Mouse (Mus musculus) liver, embryonic 16.5 days (tissue): ENCODE data around the gene Ctnnbl1. TPM values are rescaled to one million over a fixed set of nuclear protein-coding genes. Genes with fewer than 3 reads are reported as not detected.

Experiments used
- ATAC-seq: fragments of 200-750 bp; cut with Nextera tagmentation; 2 replicates; pipeline ENCODE4 v1.8.0; 2017; ENCODE audit warnings: low read depth, mild to moderate bottlenecking, moderate number of reproducible peaks, moderate library complexity
- H3K27ac ChIP-seq: fragments of 300-500 bp; sonication (generic); 2 replicates; pipeline ENCODE4 v1.5.1; 2014; ENCODE audit warnings: mild to moderate bottlenecking, low read length
- H3K27me3 ChIP-seq: fragments of 300-500 bp; sonication (generic); 2 replicates; pipeline ENCODE4 v1.6.1; 2014; ENCODE audit warnings: low read depth, low read length, mixed read lengths; ENCODE audit not compliant: control insufficient read depth, insufficient read depth
- H3K36me3 ChIP-seq: fragments of 300-500 bp; sonication (generic); 2 replicates; pipeline ENCODE4 v1.6.1; 2014; ENCODE audit warnings: mild to moderate bottlenecking; ENCODE audit not compliant: control insufficient read depth, insufficient read depth
- H3K4me1 ChIP-seq: fragments of 300-500 bp; sonication (generic); 2 replicates; pipeline ENCODE4 v1.6.1; 2014; ENCODE audit warnings: low read depth, low read length, mixed read lengths; ENCODE audit not compliant: control insufficient read depth
- H3K4me2 ChIP-seq: fragments of 300-500 bp; sonication (generic); 2 replicates; pipeline ENCODE4 v1.6.1; 2014; ENCODE audit warnings: low read depth, low read length, mixed read lengths
- H3K4me3 ChIP-seq: fragments of 300-500 bp; sonication (generic); 2 replicates; pipeline ENCODE4 v1.5.1; 2014; ENCODE audit warnings: low read depth, mild to moderate bottlenecking, low read length
- H3K9ac ChIP-seq: fragments of 300-500 bp; sonication (generic); 2 replicates; pipeline ENCODE4 v1.6.1; 2014; ENCODE audit warnings: low read depth, low read length
- H3K9me3 ChIP-seq: fragments of 300-500 bp; sonication (generic); replicated peaks from 2 replicates; pipeline ENCODE4 v1.6.1; 2016; ENCODE audit warnings: low read length; ENCODE audit not compliant: control insufficient read depth
- WGBS: fragments of 180-500 bp; shearing (Covaris S2); extraction: QIAGEN DNeasy Blood & Tissue Kit; methylation state at CpG from one replicate; pipeline ENCODE4 v1.1.7; 2014; ENCODE audit not compliant: insufficient replicate concordance; 5-methylcytosine and 5-hydroxymethylcytosine counted together
- polyA plus RNA-seq: library from polyadenylated mRNA; unstranded; fragments of >200 nt; fragmentation: Nextera tagmentation; extraction: Ambion mirVana; gene quantifications from 2 replicates; pipeline ENCODE4 v1.2.1, GENCODE M21; 2015

Gene Ctnnbl1
- polyA plus RNA-seq, 1 experiment from 2014 or later, result 19.8 TPM

- no peaks in the 10 kb centered on the region for H3K27me3 ChIP-seq
- 58% methylated on average over 6 of the region's 6 CpGs for WGBS
- H3K4me2 ChIP-seq, result no peak overlapping the region
- no peaks in the 10 kb centered on the region for H3K36me3 ChIP-seq
- ATAC-seq, result no peak
- no peaks in the 10 kb centered on the region for H3K9me3 ChIP-seq
- H3K4me1 ChIP-seq, result peaks cover 2% of the 10 kb centered on the region; the same call in 1 of the 2 replicates
- no peak overlapping the region for H3K9ac ChIP-seq
- H3K4me3 ChIP-seq, result no peak overlapping the region
- H3K27ac ChIP-seq, result no peak overlapping the region
Measured at GRCm38 (mm10) chr2:157759717-157760116, 22.5 kb downstream of the Ctnnbl1 start.

GRCm38 (mm10) chr2:157762903-157763302, 25.7 kb downstream of the Ctnnbl1 start:
- WGBS, result 68% methylated on average over 4 of the region's 4 CpGs
- H3K27ac ChIP-seq, result no peak overlapping the region
- H3K36me3 ChIP-seq, result no peaks in the 10 kb centered on the region
- H3K27me3 ChIP-seq, result no peaks in the 10 kb centered on the region
- no peak for ATAC-seq
- H3K4me2 ChIP-seq, result no peak overlapping the region
- H3K4me3 ChIP-seq, result no peak overlapping the region
- H3K9ac ChIP-seq, result no peak overlapping the region
- no peaks in the 10 kb centered on the region for H3K9me3 ChIP-seq
- peaks cover 2% of the 10 kb centered on the region; the same call in 1 of the 2 replicates for H3K4me1 ChIP-seq

- H3K4me2 ChIP-seq, result no peak overlapping the region
- 75% methylated on average over 7 of the region's 7 CpGs for WGBS
- H3K27ac ChIP-seq, result no peak overlapping the region
- H3K9ac ChIP-seq, result no peak overlapping the region
- ATAC-seq, result no peak
- no peaks in the 10 kb centered on the region for H3K27me3 ChIP-seq
- peaks cover 2% of the 10 kb centered on the region; the same call in 1 of the 2 replicates for H3K4me1 ChIP-seq
- no peaks in the 10 kb centered on the region for H3K9me3 ChIP-seq
- H3K36me3 ChIP-seq, result no peaks in the 10 kb centered on the region
- H3K4me3 ChIP-seq, result no peak overlapping the region
Measured at GRCm38 (mm10) chr2:157766591-157766990, 29.4 kb downstream of the Ctnnbl1 start.

- ATAC-seq, result no peak
- no peaks in the 10 kb centered on the region for H3K27me3 ChIP-seq
- no peaks in the 10 kb centered on the region for H3K9me3 ChIP-seq
- 51% methylated on average over 10 of the region's 10 CpGs for WGBS
- no peak overlapping the region for H3K27ac ChIP-seq
- peaks cover 2% of the 10 kb centered on the region; the same call in 1 of the 2 replicates for H3K4me1 ChIP-seq
- H3K4me2 ChIP-seq, result no peak overlapping the region
- no peak overlapping the region for H3K4me3 ChIP-seq
- H3K36me3 ChIP-seq, result no peaks in the 10 kb centered on the region
- no peak overlapping the region for H3K9ac ChIP-seq
Measured at GRCm38 (mm10) chr2:157768682-157769429, 31.7 kb downstream of the Ctnnbl1 start.

- WGBS, result 73% methylated on average over 3 of the region's 3 CpGs
- no peaks in the 10 kb centered on the region for H3K27me3 ChIP-seq
- H3K9me3 ChIP-seq, result no peaks in the 10 kb centered on the region
- H3K4me3 ChIP-seq, result no peak overlapping the region
- H3K4me2 ChIP-seq, result no peak overlapping the region
- H3K9ac ChIP-seq, result no peak overlapping the region
- no peaks in the 10 kb centered on the region for H3K36me3 ChIP-seq
- no peak overlapping the region for H3K27ac ChIP-seq
- no peak for ATAC-seq
- H3K4me1 ChIP-seq, result peaks cover 2% of the 10 kb centered on the region; the same call in 1 of the 2 replicates
Measured at GRCm38 (mm10) chr2:157770761-157771160, 33.6 kb downstream of the Ctnnbl1 start.

- Histone ChIP-seq H3K9me3 (no peaks in the 10 kb centered on the region), H3K4me2 (no peak overlapping the region), H3K36me3 (no peaks in the 10 kb centered on the region), H3K4me1 (peaks cover 2% of the 10 kb centered on the region; the same call in 1 of the 2 replicates), H3K27ac (no peak overlapping the region), H3K4me3 (no peak overlapping the region), H3K9ac (no peak overlapping the region), H3K27me3 (no peaks in the 10 kb centered on the region)
- WGBS, result 76% methylated on average over 1 of the region's 1 CpGs
- ATAC-seq, result no peak
Measured at GRCm38 (mm10) chr2:157773661-157774060, 36.5 kb downstream of the Ctnnbl1 start.

- Histone ChIP-seq H3K27me3 (no peaks in the 10 kb centered on the region), H3K9ac (no peak overlapping the region), H3K4me3 (no peak overlapping the region), H3K27ac (no peak overlapping the region), H3K36me3 (no peaks in the 10 kb centered on the region), H3K9me3 (no peaks in the 10 kb centered on the region), H3K4me1 (no peaks in the 10 kb centered on the region), H3K4me2 (no peak overlapping the region)
- 70% methylated on average over 2 of the region's 2 CpGs for WGBS
- ATAC-seq, result no peak
Measured at GRCm38 (mm10) chr2:157775957-157776356, 38.8 kb downstream of the Ctnnbl1 start.

- H3K4me3 ChIP-seq, result no peak overlapping the region
- 79% methylated on average over 3 of the region's 3 CpGs for WGBS
- no peak for ATAC-seq
- no peaks in the 10 kb centered on the region for H3K4me1 ChIP-seq
- H3K9me3 ChIP-seq, result no peaks in the 10 kb centered on the region
- H3K36me3 ChIP-seq, result no peaks in the 10 kb centered on the region
- no peak overlapping the region for H3K27ac ChIP-seq
- H3K27me3 ChIP-seq, result no peaks in the 10 kb centered on the region
- H3K9ac ChIP-seq, result no peak overlapping the region
- no peak overlapping the region for H3K4me2 ChIP-seq
Measured at GRCm38 (mm10) chr2:157780956-157781355, 43.8 kb downstream of the Ctnnbl1 start.

- no peak overlapping the region for H3K9ac ChIP-seq
- H3K9me3 ChIP-seq, result no peaks in the 10 kb centered on the region
- no peaks in the 10 kb centered on the region for H3K4me1 ChIP-seq
- no peak overlapping the region for H3K4me2 ChIP-seq
- H3K27ac ChIP-seq, result no peak overlapping the region
- H3K36me3 ChIP-seq, result no peaks in the 10 kb centered on the region
- H3K27me3 ChIP-seq, result no peaks in the 10 kb centered on the region
- no peak for ATAC-seq
- no peak overlapping the region for H3K4me3 ChIP-seq
- 88% methylated on average over 16 of the region's 16 CpGs for WGBS
Measured at GRCm38 (mm10) chr2:157783152-157783551, 46.0 kb downstream of the Ctnnbl1 start.
